Mouse (Mus musculus) hindbrain, postnatal 0 days (tissue): ENCODE results near the gene Serpina3b. TPM values are rescaled to one million over a fixed set of nuclear protein-coding genes. Genes with fewer than 3 reads are reported as not detected.

ENCODE experiments used
- ATAC-seq: fragments of 200-750 bp; cut with Nextera tagmentation; 2 replicates; pipeline ENCODE4 v1.8.0; 2017; ENCODE audit warnings: mild to moderate bottlenecking, moderate TSS enrichment, moderate library complexity
- DNase-seq: peaks from one replicate; pipeline ENCODE4 v3.0.0-alpha.2; 2015; ENCODE audit warnings: low spot score
- H3K27ac ChIP-seq: fragments of 300-500 bp; sonication (generic); 2 replicates; pipeline ENCODE4 v1.5.1; 2014; ENCODE audit warnings: mild to moderate bottlenecking
- H3K27me3 ChIP-seq: fragments of 300-500 bp; sonication (generic); 2 replicates; pipeline ENCODE4 v1.6.1; 2014; ENCODE audit warnings: low read length, mixed read lengths; ENCODE audit not compliant: insufficient read depth
- H3K36me3 ChIP-seq: fragments of 300-500 bp; sonication (generic); 2 replicates; pipeline ENCODE4 v1.6.1; 2014; ENCODE audit warnings: low read length, mixed read lengths; ENCODE audit not compliant: insufficient read depth
- H3K4me1 ChIP-seq: fragments of 300-500 bp; sonication (generic); 2 replicates; pipeline ENCODE4 v1.6.1; 2014; ENCODE audit warnings: antibody characterized with exemption, low read length, mixed read lengths; ENCODE audit not compliant: insufficient read depth
- H3K4me2 ChIP-seq: fragments of 300-500 bp; sonication (generic); 2 replicates; pipeline ENCODE4 v1.6.1; 2014; ENCODE audit warnings: low read depth, mild to moderate bottlenecking, low read length, moderate library complexity, mixed read lengths
- H3K4me3 ChIP-seq: fragments of 300-500 bp; sonication (generic); 2 replicates; pipeline ENCODE4 v1.5.1; 2014; ENCODE audit warnings: low read length
- H3K9ac ChIP-seq: fragments of 300-500 bp; sonication (generic); replicated peaks from 2 replicates; pipeline ENCODE4 v1.6.1; 2014; ENCODE audit warnings: mild to moderate bottlenecking, low read length, moderate library complexity, mixed read lengths
- H3K9me3 ChIP-seq: fragments of 300-500 bp; sonication (generic); 2 replicates; pipeline ENCODE4 v1.6.1; 2016; ENCODE audit warnings: low read length, mixed read lengths
- CTCF ChIP-seq: IDR thresholded peaks from 2 replicates; pipeline ENCODE4 v1.5.1; 2016; ENCODE audit warnings: antibody characterized with exemption, control low read depth, low read depth
- WGBS: fragments of 180-500 bp; shearing (Covaris S2); extraction: QIAGEN DNeasy Blood & Tissue Kit; methylation state at CpG from one replicate; pipeline ENCODE4 v1.1.7; 2014; 5-methylcytosine and 5-hydroxymethylcytosine counted together
- polyA plus RNA-seq: library from polyadenylated mRNA; unstranded; fragments of >200 nt; fragmentation: Nextera tagmentation; extraction: Ambion mirVana; gene quantifications from 2 replicates; pipeline ENCODE4 v1.2.1, GENCODE M21; 2015
- total RNA-seq: library from RNA; depleted of rRNA; stranded (reverse); fragments of >200 nt; gene quantifications from 2 replicates; pipeline ENCODE4 v1.2.3, GENCODE M21; 2014

Gene Serpina3b
- total and polyA plus RNA-seq, 2 experiments from 2014 or later = not detected

- DNase-seq = no peak
- ATAC-seq = no peak
- 81% methylated on average over 1 of the region's 1 CpGs for WGBS
- Histone ChIP-seq H3K27ac (no peak overlapping the region), H3K9ac (no peak overlapping the region), H3K36me3 (no peaks in the 10 kb centered on the region), H3K9me3 (no peaks in the 10 kb centered on the region), H3K4me1 (no peaks in the 10 kb centered on the region), H3K4me3 (no peak overlapping the region), H3K27me3 (no peaks in the 10 kb centered on the region), H3K4me2 (no peak overlapping the region)
- no peak for TF ChIP-seq CTCF
Observed at GRCm38 (mm10) chr12:104141506-104141905, 13.7 kb downstream of the Serpina3b start.

GRCm38 (mm10) chr12:104142427-104142826 is 14.6 kb downstream of the Serpina3b start:
- Histone ChIP-seq H3K27ac (no peak overlapping the region), H3K9ac (no peak overlapping the region), H3K4me1 (no peaks in the 10 kb centered on the region), H3K4me2 (no peak overlapping the region), H3K27me3 (no peaks in the 10 kb centered on the region), H3K4me3 (no peak overlapping the region), H3K36me3 (no peaks in the 10 kb centered on the region), H3K9me3 (no peaks in the 10 kb centered on the region)
- no peak for TF ChIP-seq CTCF
- no peak for ATAC-seq
- WGBS = 59% methylated on average over 1 of the region's 1 CpGs
- DNase-seq = no peak

GRCm38 (mm10) chr12:104143286-104143685 is 15.5 kb downstream of the Serpina3b start:
- H3K4me3 ChIP-seq = no peak overlapping the region
- H3K27ac ChIP-seq = no peak overlapping the region
- H3K4me2 ChIP-seq = no peak overlapping the region
- DNase-seq = no peak
- no peaks in the 10 kb centered on the region for H3K36me3 ChIP-seq
- WGBS = 76% methylated on average over 1 of the region's 1 CpGs
- H3K9ac ChIP-seq = no peak overlapping the region
- H3K9me3 ChIP-seq = no peaks in the 10 kb centered on the region
- no peaks in the 10 kb centered on the region for H3K27me3 ChIP-seq
- no peak for ATAC-seq
- TF ChIP-seq CTCF = no peak
- no peaks in the 10 kb centered on the region for H3K4me1 ChIP-seq

- no peak for ATAC-seq
- Histone ChIP-seq H3K27me3 (no peaks in the 10 kb centered on the region), H3K9ac (no peak overlapping the region), H3K4me1 (no peaks in the 10 kb centered on the region), H3K27ac (no peak overlapping the region), H3K9me3 (no peaks in the 10 kb centered on the region), H3K4me2 (no peak overlapping the region), H3K36me3 (no peaks in the 10 kb centered on the region), H3K4me3 (no peak overlapping the region)
- 88% methylated on average over 2 of the region's 2 CpGs for WGBS
- DNase-seq = no peak
- no peak for TF ChIP-seq CTCF
Observed at GRCm38 (mm10) chr12:104145571-104145970, 17.8 kb downstream of the Serpina3b start.

GRCm38 (mm10) chr12:104151989-104152388 is 24.2 kb downstream of the Serpina3b start:
- no peak overlapping the region for H3K27ac ChIP-seq
- H3K9me3 ChIP-seq = no peaks in the 10 kb centered on the region
- no peak for ATAC-seq
- H3K36me3 ChIP-seq = no peaks in the 10 kb centered on the region
- H3K9ac ChIP-seq = no peak overlapping the region
- no peaks in the 10 kb centered on the region for H3K27me3 ChIP-seq
- no peak for DNase-seq
- TF ChIP-seq CTCF = no peak
- no peak overlapping the region for H3K4me2 ChIP-seq
- H3K4me1 ChIP-seq = no peaks in the 10 kb centered on the region
- WGBS = 70% methylated on average over 2 of the region's 2 CpGs
- no peak overlapping the region for H3K4me3 ChIP-seq

GRCm38 (mm10) chr12:104153041-104153645 is 25.3 kb downstream of the Serpina3b start:
- no peaks in the 10 kb centered on the region for H3K36me3 ChIP-seq
- no peak for ATAC-seq

GRCm38 (mm10) chr12:104153656-104154055 is 25.9 kb downstream of the Serpina3b start, which contains the start of gene Serpina3c:
Gene Serpina3c (minus strand): TSS chr12:104153870.
- ATAC-seq = no peak
- Histone ChIP-seq H3K9me3 (no peaks in the 10 kb centered on the region), H3K27ac (no peak within 1 kb of the TSS), H3K27me3 (no peaks in the 10 kb centered on the region), H3K4me2 (no peak within 1 kb of the TSS), H3K4me3 (no peak within 1 kb of the TSS), H3K4me1 (no peaks in the 10 kb centered on the region), H3K9ac (no peak within 1 kb of the TSS), H3K36me3 (no peaks in the 10 kb centered on the region)
- no peak for TF ChIP-seq CTCF
- 90% methylated on average over 2 of the region's 2 CpGs for WGBS
- no peak for DNase-seq

More at GRCm38 (mm10) chr12:104153041-104153645, 25.3 kb downstream of the Serpina3b start:
- no peaks in the 10 kb centered on the region for H3K9me3 ChIP-seq
- no peak for TF ChIP-seq CTCF
- H3K4me3 ChIP-seq = no peak overlapping the region
- no peaks in the 10 kb centered on the region for H3K4me1 ChIP-seq
- WGBS = 80% methylated on average over 3 of the region's 3 CpGs
- DNase-seq = no peak
- H3K9ac ChIP-seq = no peak overlapping the region
- H3K27me3 ChIP-seq = no peaks in the 10 kb centered on the region
- no peak overlapping the region for H3K27ac ChIP-seq
- H3K4me2 ChIP-seq = no peak overlapping the region
